Mouse (Mus musculus) liver, adult 2 months (tissue): Measurements from ENCODE around the gene Vwa8.

Experiments
- CTCF ChIP-seq: fragments of 200-500 bp; IDR thresholded peaks from 2 replicates; pipeline ENCODE4 v1.5.1; 2011; ENCODE audit warnings: low read depth, low read length, control low read depth
- POLR2A ChIP-seq: fragments of 200-500 bp; IDR thresholded peaks from 2 replicates; pipeline ENCODE4 v1.6.1; 2011; ENCODE audit warnings: low read length, control low read depth; ENCODE audit not compliant: insufficient read depth; ENCODE audit errors: extremely low read depth

- TF ChIP-seq POLR2A (no peak), CTCF (no peak)
These were observed 123.6 kb downstream of the Vwa8 start for GRCm38 (mm10) chr14:78972424-78972823.
